Mouse (Mus musculus) cortical plate, adult 2 months (tissue): ENCODE data around the gene Fmo3. TPM values are rescaled to one million over a fixed set of nuclear protein-coding genes. Genes with fewer than 3 reads are reported as not detected.

ENCODE experiments used
- H3K27ac ChIP-seq: fragments of 200-500 bp; 2 replicates; pipeline ENCODE4 v1.5.1; 2012; ENCODE audit warnings: low read length, control low read depth, inconsistent platforms; ENCODE audit not compliant: insufficient read depth
- H3K4me1 ChIP-seq: fragments of 200-500 bp; 2 replicates; pipeline ENCODE4 v1.6.1; 2011; ENCODE audit warnings: low read length; ENCODE audit not compliant: control insufficient read depth, insufficient read depth
- H3K4me3 ChIP-seq: fragments of 200-500 bp; 2 replicates; pipeline ENCODE4 v1.5.1; 2011; ENCODE audit warnings: mild to moderate bottlenecking, low read length, control low read depth; ENCODE audit not compliant: insufficient read depth
- CTCF ChIP-seq: fragments of 200-500 bp; IDR thresholded peaks from 2 replicates; pipeline ENCODE4 v1.5.1; 2011; ENCODE audit warnings: mild to moderate bottlenecking, control low read depth, low read length; ENCODE audit not compliant: insufficient read depth; ENCODE audit errors: extremely low read depth
- POLR2A ChIP-seq: fragments of 200-500 bp; IDR thresholded peaks from 2 replicates; pipeline ENCODE4 v1.6.1; 2011; ENCODE audit warnings: mild to moderate bottlenecking, low read length, control low read depth; ENCODE audit not compliant: insufficient read depth; ENCODE audit errors: extremely low read depth
- polyA plus RNA-seq: library from polyadenylated mRNA; depleted of rRNA; stranded (reverse); fragments of >200 nt; gene quantifications from 2 replicates; pipeline ENCODE4 v1.2.3, GENCODE M21; 2012

Fmo3 gene
- polyA plus RNA-seq, 1 experiment = not detected

GRCm38 (mm10) chr1:162953079-162953478 lies 31.2 kb downstream of the Fmo3 start:
- Histone ChIP-seq H3K4me3 (no peak overlapping the region), H3K27ac (no peak overlapping the region), H3K4me1 (no peaks in the 10 kb centered on the region)
- TF ChIP-seq CTCF = no peak
- no peak for TF ChIP-seq POLR2A

GRCm38 (mm10) chr1:162949763-162950162 lies 34.6 kb downstream of the Fmo3 start:
- Histone ChIP-seq H3K4me3 (no peak overlapping the region), H3K27ac (no peak overlapping the region), H3K4me1 (no peaks in the 10 kb centered on the region)
- TF ChIP-seq CTCF (no peak), POLR2A (no peak)

- Histone ChIP-seq H3K4me3 (no peak overlapping the region), H3K4me1 (no peaks in the 10 kb centered on the region), H3K27ac (no peak overlapping the region)
- no peak for TF ChIP-seq POLR2A
- no peak for TF ChIP-seq CTCF
Measured at GRCm38 (mm10) chr1:162947934-162948333, 36.4 kb downstream of the Fmo3 start.

GRCm38 (mm10) chr1:162946837-162947558 lies 37.3 kb downstream of the Fmo3 start:
- no peaks in the 10 kb centered on the region for H3K4me1 ChIP-seq
- TF ChIP-seq POLR2A (no peak), CTCF (no peak)
- H3K4me3 ChIP-seq = no peak overlapping the region
- H3K27ac ChIP-seq = no peak overlapping the region

- Histone ChIP-seq H3K4me1 (no peaks in the 10 kb centered on the region), H3K4me3 (no peak overlapping the region), H3K27ac (no peak overlapping the region)
- TF ChIP-seq CTCF (no peak), POLR2A (no peak)
Measured at GRCm38 (mm10) chr1:162943700-162944099, 40.6 kb downstream of the Fmo3 start.

- Histone ChIP-seq H3K27ac (no peak overlapping the region), H3K4me3 (no peak overlapping the region), H3K4me1 (no peaks in the 10 kb centered on the region)
- TF ChIP-seq POLR2A (no peak), CTCF (no peak)
Measured at GRCm38 (mm10) chr1:162938696-162939351, 45.5 kb downstream of the Fmo3 start.

GRCm38 (mm10) chr1:162937970-162938695 lies 46.2 kb downstream of the Fmo3 start:
- TF ChIP-seq POLR2A = no peak

GRCm38 (mm10) chr1:162937415-162937814 lies 46.9 kb downstream of the Fmo3 start, which contains the start of gene Fmo6:
Fmo6 (minus strand) TSS chr1:162937515.
- Histone ChIP-seq H3K4me1 (no peaks in the 10 kb centered on the region), H3K4me3 (no peak within 1 kb of the TSS), H3K27ac (no peak within 1 kb of the TSS)
- TF ChIP-seq CTCF (no peak), POLR2A (no peak)

More at GRCm38 (mm10) chr1:162937970-162938695, 46.2 kb downstream of the Fmo3 start:
- Histone ChIP-seq H3K4me1 (no peaks in the 10 kb centered on the region), H3K27ac (no peak overlapping the region), H3K4me3 (no peak overlapping the region)

- H3K4me1 ChIP-seq = peaks cover 3% of the 10 kb centered on the region
- no peak overlapping the region for H3K4me3 ChIP-seq
- H3K27ac ChIP-seq = 0 out of 2 replicates have a peak overlapping the region, but pooled peaks have one; percentile 46
- no peak for TF ChIP-seq POLR2A
- no peak for TF ChIP-seq CTCF
Measured at GRCm38 (mm10) chr1:162934374-162935012, 49.8 kb downstream of the Fmo3 start.
